Mouse (Mus musculus): ENCODE results near the gene Arhgef28. TPM values are rescaled to one million over a fixed set of nuclear protein-coding genes. Genes with fewer than 3 reads are reported as not detected.

Arhgef28 gene
- polyA plus RNA-seq, 1 experiment from 2014 or later: 9.9 TPM

DNA sequence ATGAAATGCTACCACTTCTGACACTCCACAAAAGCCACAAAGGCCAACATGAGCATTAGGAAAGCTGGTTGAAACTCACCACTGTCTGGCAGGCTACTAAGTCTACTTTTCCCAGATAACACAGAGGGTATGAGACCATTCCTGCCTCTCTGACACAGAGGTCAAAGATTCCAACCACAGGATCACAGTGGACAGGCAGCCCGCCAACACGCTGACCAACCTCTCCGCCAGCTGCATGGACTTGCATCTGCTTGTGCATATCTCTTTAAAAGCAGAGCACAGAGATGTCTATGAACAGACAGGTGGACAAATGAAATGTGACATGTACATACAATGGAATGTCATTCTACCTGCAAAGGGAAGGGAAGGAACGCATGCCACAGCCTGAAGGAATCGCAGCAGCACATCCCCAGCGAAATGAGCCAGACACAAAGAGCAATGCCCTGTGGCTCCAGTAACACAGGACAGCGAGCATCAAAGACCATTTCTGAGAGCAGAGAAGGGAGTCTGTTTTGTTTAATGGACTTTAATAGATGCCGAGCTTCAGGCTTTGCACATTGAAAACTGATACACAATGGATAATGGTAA lies 59.6 kb downstream of the Arhgef28 start:
- 78% methylated on average over 8 of the region's 8 CpGs for WGBS
- ATAC-seq: no peak
- Histone ChIP-seq H3K9ac (ENCODE audit: low read length) (no peak overlapping the region), H3K27me3 (replicated peaks; ENCODE audit: control insufficient read depth, insufficient read depth, low read length) (no peaks in the 10 kb centered on the region), H3K27ac (ENCODE audit: low read depth, low read length) (no peak overlapping the region), H3K4me2 (ENCODE audit: low read length) (no peak overlapping the region), H3K4me1 (ENCODE audit: control insufficient read depth, insufficient read depth, low read length) (no peaks in the 10 kb centered on the region), H3K9me3 (replicated peaks; ENCODE audit: control insufficient read depth, low read length) (no peaks in the 10 kb centered on the region), H3K36me3 (ENCODE audit: control insufficient read depth, insufficient read depth, low read length) (no peaks in the 10 kb centered on the region), H3K4me3 (ENCODE audit: low read depth, low read length) (no peak overlapping the region)
- no peak for DNase-seq (ENCODE audit: low spot score)

GRCm38 (mm10) chr13:98145310-98145709 lies 60.9 kb downstream of the Arhgef28 start:
- no peak overlapping the region for H3K4me3 ChIP-seq (ENCODE audit: low read depth, low read length)
- H3K4me2 ChIP-seq (ENCODE audit: low read length): no peak overlapping the region
- WGBS: 87% methylated on average over 7 of the region's 7 CpGs
- no peaks in the 10 kb centered on the region for H3K9me3 ChIP-seq (replicated peaks; ENCODE audit: control insufficient read depth, low read length)
- H3K27me3 ChIP-seq (replicated peaks; ENCODE audit: control insufficient read depth, insufficient read depth, low read length): no peaks in the 10 kb centered on the region
- H3K9ac ChIP-seq (ENCODE audit: low read length): no peak overlapping the region
- ATAC-seq (no peak), DNase-seq (ENCODE audit: low spot score) (no peak)
- H3K36me3 ChIP-seq (ENCODE audit: control insufficient read depth, insufficient read depth, low read length): no peaks in the 10 kb centered on the region
- no peak overlapping the region for H3K27ac ChIP-seq (ENCODE audit: low read depth, low read length)
- H3K4me1 ChIP-seq (ENCODE audit: control insufficient read depth, insufficient read depth, low read length): no peaks in the 10 kb centered on the region

DNA sequence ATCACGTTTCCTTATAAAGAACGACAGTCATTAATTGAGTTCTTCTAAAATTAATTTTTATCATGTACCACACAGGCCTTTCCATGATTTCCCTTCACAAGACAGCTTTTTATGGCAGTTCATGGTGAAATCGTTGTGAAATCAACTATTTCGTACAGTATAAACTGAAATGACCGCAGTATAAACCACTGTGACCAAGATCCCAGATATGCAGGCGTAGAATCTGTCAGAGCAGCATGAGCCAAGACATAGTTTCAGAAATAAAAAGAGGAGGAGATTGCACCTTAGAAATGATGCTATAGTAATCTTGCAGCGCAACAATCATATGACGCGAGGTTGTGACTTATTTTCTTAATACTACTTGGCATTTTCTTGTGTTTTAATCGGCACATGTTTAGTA lies 63.2 kb downstream of the Arhgef28 start:
- H3K4me2 ChIP-seq (ENCODE audit: low read length): no peak overlapping the region
- H3K27ac ChIP-seq (ENCODE audit: low read depth, low read length): no peak overlapping the region
- no peaks in the 10 kb centered on the region for H3K4me1 ChIP-seq (ENCODE audit: control insufficient read depth, insufficient read depth, low read length)
- no peaks in the 10 kb centered on the region for H3K27me3 ChIP-seq (replicated peaks; ENCODE audit: control insufficient read depth, insufficient read depth, low read length)
- WGBS: 94% methylated on average over 10 of the region's 10 CpGs
- no peak overlapping the region for H3K9ac ChIP-seq (ENCODE audit: low read length)
- no peaks in the 10 kb centered on the region for H3K36me3 ChIP-seq (ENCODE audit: control insufficient read depth, insufficient read depth, low read length)
- ATAC-seq: no peak
- H3K9me3 ChIP-seq (replicated peaks; ENCODE audit: control insufficient read depth, low read length): no peaks in the 10 kb centered on the region
- no peak for DNase-seq (ENCODE audit: low spot score)
- no peak overlapping the region for H3K4me3 ChIP-seq (ENCODE audit: low read depth, low read length)

DNA sequence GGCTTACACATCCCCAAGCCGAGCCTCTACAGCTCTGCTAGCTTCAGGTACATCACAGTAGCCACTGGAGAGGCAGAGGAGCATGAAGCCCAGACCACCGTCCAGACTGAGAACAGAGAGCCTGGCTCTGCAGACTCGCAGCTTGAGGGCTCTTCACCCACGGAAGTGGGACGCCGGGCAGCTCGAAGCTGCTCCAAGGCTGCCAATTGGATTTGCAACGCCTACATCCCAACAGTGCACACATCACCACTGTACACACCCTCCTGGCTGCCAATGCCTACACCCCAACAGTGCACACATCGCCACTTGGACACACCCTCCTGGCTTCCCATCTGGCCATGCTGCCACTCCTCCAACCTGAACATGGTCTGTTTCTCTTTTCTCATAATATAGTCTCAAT lies 65.6 kb downstream of the Arhgef28 start:
- Histone ChIP-seq H3K36me3 (ENCODE audit: control insufficient read depth, insufficient read depth, low read length) (no peaks in the 10 kb centered on the region), H3K27me3 (replicated peaks; ENCODE audit: control insufficient read depth, insufficient read depth, low read length) (no peaks in the 10 kb centered on the region)
- 86% methylated on average over 9 of the region's 9 CpGs for WGBS

GRCm38 (mm10) chr13:98138786-98139185 lies 67.5 kb downstream of the Arhgef28 start:
- H3K9me3 ChIP-seq (replicated peaks; ENCODE audit: control insufficient read depth, low read length): no peaks in the 10 kb centered on the region
- no peak overlapping the region for H3K4me2 ChIP-seq (ENCODE audit: low read length)
- no peaks in the 10 kb centered on the region for H3K36me3 ChIP-seq (ENCODE audit: control insufficient read depth, insufficient read depth, low read length)
- no peak overlapping the region for H3K9ac ChIP-seq (ENCODE audit: low read length)
- H3K4me1 ChIP-seq (ENCODE audit: control insufficient read depth, insufficient read depth, low read length): no peaks in the 10 kb centered on the region
- no peak overlapping the region for H3K27ac ChIP-seq (ENCODE audit: low read depth, low read length)
- H3K27me3 ChIP-seq (replicated peaks; ENCODE audit: control insufficient read depth, insufficient read depth, low read length): no peaks in the 10 kb centered on the region
- H3K4me3 ChIP-seq (ENCODE audit: low read depth, low read length): no peak overlapping the region
- WGBS: 70% methylated on average over 4 of the region's 4 CpGs
- DNase-seq (ENCODE audit: low spot score) (no peak), ATAC-seq (no peak)

More for the DNA sequence above, 65.6 kb downstream of the Arhgef28 start:
- DNase-seq (ENCODE audit: low spot score): no peak
- Histone ChIP-seq H3K4me2 (ENCODE audit: low read length) (no peak overlapping the region), H3K9me3 (replicated peaks; ENCODE audit: control insufficient read depth, low read length) (no peaks in the 10 kb centered on the region), H3K4me1 (ENCODE audit: control insufficient read depth, insufficient read depth, low read length) (no peaks in the 10 kb centered on the region), H3K4me3 (ENCODE audit: low read depth, low read length) (no peak overlapping the region), H3K27ac (ENCODE audit: low read depth, low read length) (no peak overlapping the region), H3K9ac (ENCODE audit: low read length) (no peak overlapping the region)
- no peak for ATAC-seq

- Histone ChIP-seq H3K4me3 (ENCODE audit: low read depth, low read length) (no peak overlapping the region), H3K27me3 (replicated peaks; ENCODE audit: control insufficient read depth, insufficient read depth, low read length) (no peaks in the 10 kb centered on the region), H3K27ac (ENCODE audit: low read depth, low read length) (no peak overlapping the region), H3K4me1 (ENCODE audit: control insufficient read depth, insufficient read depth, low read length) (no peaks in the 10 kb centered on the region), H3K9me3 (replicated peaks; ENCODE audit: control insufficient read depth, low read length) (no peaks in the 10 kb centered on the region), H3K9ac (ENCODE audit: low read length) (no peak overlapping the region), H3K4me2 (ENCODE audit: low read length) (no peak overlapping the region), H3K36me3 (ENCODE audit: control insufficient read depth, insufficient read depth, low read length) (no peaks in the 10 kb centered on the region)
- ATAC-seq (no peak), DNase-seq (ENCODE audit: low spot score) (no peak)
- 57% methylated on average over 12 of the region's 12 CpGs for WGBS
Measured at GRCm38 (mm10) chr13:98135890-98136555, 70.2 kb downstream of the Arhgef28 start.

DNA sequence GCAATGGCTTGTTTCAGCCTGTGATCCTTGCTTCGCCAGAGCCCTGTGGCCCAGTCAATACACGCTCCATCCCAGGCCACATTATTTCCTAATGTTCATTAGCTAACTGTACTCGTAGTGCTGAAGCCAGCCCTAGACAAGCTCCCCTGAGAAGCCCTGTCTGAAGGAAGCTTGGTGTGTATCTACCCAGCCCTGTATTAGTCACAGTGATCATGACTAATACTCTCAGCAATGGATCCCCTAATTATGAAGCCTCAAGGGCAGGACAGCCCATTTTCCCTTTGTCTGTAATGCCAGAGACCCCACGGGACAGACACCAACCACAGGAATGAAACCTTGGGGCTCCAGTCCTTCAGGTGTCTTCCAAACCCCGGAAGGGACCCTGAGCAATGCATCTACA lies 73.3 kb downstream of the Arhgef28 start:
- WGBS: 79% methylated on average over 5 of the region's 5 CpGs
- no peak for DNase-seq (ENCODE audit: low spot score)
- H3K27me3 ChIP-seq (replicated peaks; ENCODE audit: control insufficient read depth, insufficient read depth, low read length): no peaks in the 10 kb centered on the region
- H3K4me3 ChIP-seq (ENCODE audit: low read depth, low read length): no peak overlapping the region
- no peaks in the 10 kb centered on the region for H3K4me1 ChIP-seq (ENCODE audit: control insufficient read depth, insufficient read depth, low read length)
- H3K4me2 ChIP-seq (ENCODE audit: low read length): no peak overlapping the region
- no peak overlapping the region for H3K9ac ChIP-seq (ENCODE audit: low read length)
- H3K27ac ChIP-seq (ENCODE audit: low read depth, low read length): no peak overlapping the region
- no peaks in the 10 kb centered on the region for H3K36me3 ChIP-seq (ENCODE audit: control insufficient read depth, insufficient read depth, low read length)
- no peak for ATAC-seq
- H3K9me3 ChIP-seq (replicated peaks; ENCODE audit: control insufficient read depth, low read length): no peaks in the 10 kb centered on the region

DNA sequence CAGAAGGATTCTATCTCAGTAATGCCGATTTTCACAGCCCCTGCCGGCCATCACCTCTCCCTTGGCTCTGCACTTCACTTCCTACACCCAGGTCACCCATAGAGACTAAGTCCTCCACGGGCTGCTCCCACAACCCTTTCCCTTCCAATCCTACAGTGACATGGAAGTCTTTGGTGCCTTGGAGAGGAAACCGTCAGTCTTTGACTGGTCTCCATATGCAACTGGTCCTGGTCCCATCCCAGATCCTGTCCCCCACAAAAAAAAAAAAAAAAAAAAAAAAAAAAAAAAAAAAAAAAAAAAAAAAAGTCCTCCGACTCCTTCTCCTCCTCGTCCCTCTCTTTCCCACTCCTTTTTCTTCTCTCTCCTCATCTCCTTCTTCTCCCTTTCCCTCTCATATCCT lies 74.0 kb downstream of the Arhgef28 start:
- 67% methylated on average over 6 of the region's 6 CpGs for WGBS
- no peak overlapping the region for H3K27ac ChIP-seq (ENCODE audit: low read depth, low read length)
- no peak for DNase-seq (ENCODE audit: low spot score)
- H3K4me3 ChIP-seq (ENCODE audit: low read depth, low read length): no peak overlapping the region
- H3K4me2 ChIP-seq (ENCODE audit: low read length): no peak overlapping the region
- no peaks in the 10 kb centered on the region for H3K9me3 ChIP-seq (replicated peaks; ENCODE audit: control insufficient read depth, low read length)
- no peaks in the 10 kb centered on the region for H3K36me3 ChIP-seq (ENCODE audit: control insufficient read depth, insufficient read depth, low read length)
- no peak for ATAC-seq
- H3K9ac ChIP-seq (ENCODE audit: low read length): no peak overlapping the region
- H3K4me1 ChIP-seq (ENCODE audit: control insufficient read depth, insufficient read depth, low read length): no peaks in the 10 kb centered on the region
- no peaks in the 10 kb centered on the region for H3K27me3 ChIP-seq (replicated peaks; ENCODE audit: control insufficient read depth, insufficient read depth, low read length)

GRCm38 (mm10) chr13:98125666-98126065 lies 80.6 kb downstream of the Arhgef28 start:
- no peak for DNase-seq (ENCODE audit: low spot score)
- H3K27ac ChIP-seq (ENCODE audit: low read depth, low read length): no peak overlapping the region
- WGBS: 73% methylated on average over 5 of the region's 5 CpGs
- no peak overlapping the region for H3K4me3 ChIP-seq (ENCODE audit: low read depth, low read length)
- H3K4me1 ChIP-seq (ENCODE audit: control insufficient read depth, insufficient read depth, low read length): no peaks in the 10 kb centered on the region
- no peak overlapping the region for H3K4me2 ChIP-seq (ENCODE audit: low read length)
- no peaks in the 10 kb centered on the region for H3K9me3 ChIP-seq (replicated peaks; ENCODE audit: control insufficient read depth, low read length)
- ATAC-seq: no peak
- H3K9ac ChIP-seq (ENCODE audit: low read length): no peak overlapping the region
- H3K36me3 ChIP-seq (ENCODE audit: control insufficient read depth, insufficient read depth, low read length): no peaks in the 10 kb centered on the region
- H3K27me3 ChIP-seq (replicated peaks; ENCODE audit: control insufficient read depth, insufficient read depth, low read length): no peaks in the 10 kb centered on the region
